Comparison of ENCODE assay signal across 14 mouse cellular contexts in the genomic region with DNA sequence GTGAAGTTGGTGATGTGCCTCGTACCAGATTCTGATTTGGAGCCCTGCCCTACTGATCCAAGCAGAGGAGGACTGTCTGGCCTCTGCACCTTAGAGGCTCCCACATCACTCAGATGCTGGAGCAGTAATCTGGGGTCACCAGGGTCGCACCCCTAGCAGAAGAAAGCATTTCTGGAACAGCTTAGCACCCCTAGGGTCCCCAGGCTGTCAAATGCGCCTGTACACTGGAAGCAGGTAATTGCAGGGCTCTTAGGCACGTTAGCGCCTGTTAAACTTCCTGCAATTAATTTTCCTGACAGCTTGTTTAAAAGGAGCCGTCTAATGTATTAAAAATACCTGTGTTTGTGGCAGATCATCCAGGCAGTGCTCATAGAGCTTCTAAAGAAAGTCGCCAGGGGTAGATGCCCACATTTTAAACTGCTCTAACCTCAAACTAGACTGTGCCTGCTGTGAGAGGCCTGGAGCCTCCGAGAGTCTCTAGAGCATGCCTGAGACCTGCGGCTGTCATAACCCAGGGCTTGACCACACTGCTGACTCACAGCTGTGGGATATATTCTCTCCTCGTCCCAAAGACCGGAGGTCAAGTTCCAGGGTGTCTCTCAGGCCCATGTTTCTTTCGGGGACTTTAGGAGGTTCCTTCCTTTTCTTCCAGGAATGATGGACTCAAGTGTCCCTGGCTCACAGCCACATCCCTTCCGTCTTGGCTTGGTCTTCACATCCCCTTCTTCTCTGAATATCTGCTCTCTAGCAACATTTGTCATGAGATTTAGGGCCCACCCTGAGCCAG. TPM values are rescaled to one million over a fixed set of nuclear protein-coding genes. Genes with fewer than 3 reads are reported as not detected.
DNase-seq lines count a peak whose midpoint lies in the region; ATAC-seq lines count a peak whose summit lies in the region.
"Had no signal": no experiment of that assay in that cellular context is flagged by ENCODE, and none has a peak within 500 bp of the region (broad histone marks: within the 10 kb centered on the region; RNA-seq: fewer than 3 reads in every experiment).

No protein-coding gene starts in this region.

- H3K36me3 ChIP-seq in forebrain, embryonic 15.5 days, result no peaks in the 10 kb centered on the region
- no peaks in the 10 kb centered on the region for H3K36me3 ChIP-seq in forebrain, embryonic 14.5 days (ENCODE audit: control insufficient read depth, insufficient read depth, low read length)
- H3K36me3 ChIP-seq in lung, embryonic 16.5 days (ENCODE audit: control insufficient read depth, insufficient read depth, low read length), result no peaks in the 10 kb centered on the region
- no peaks in the 10 kb centered on the region for H3K36me3 ChIP-seq in kidney, embryonic 16.5 days (ENCODE audit: insufficient read depth, low read length)
- no peaks in the 10 kb centered on the region for H3K36me3 ChIP-seq in stomach, embryonic 16.5 days (ENCODE audit: control insufficient read depth, insufficient read depth, low read length)
- H3K36me3 ChIP-seq: midbrain, embryonic 10.5 days had no signal

- ATAC-seq in forebrain, embryonic 15.5 days (replicated peaks), result no peak
- no peak for ATAC-seq in forebrain, embryonic 14.5 days
- ATAC-seq in lung, embryonic 16.5 days (ENCODE audit: low read depth), result peak; percentile 12; the same call in 1 of the 2 replicates
- peak; percentile 52; the same call in 1 of the 2 replicates for ATAC-seq in kidney, embryonic 16.5 days (ENCODE audit: low FRiP score, low TSS enrichment)
- peak; percentile 20; the same call in 1 of the 2 replicates for ATAC-seq in stomach, embryonic 16.5 days (ENCODE audit: insufficient read depth, low FRiP score)
- ATAC-seq in inflammation-experienced regulatory T-cells, adult 6 months, result no peak
- ATAC-seq in erythroid progenitor cell, adult 5-6 weeks (replicated peaks; ENCODE audit: low FRiP score, poor library complexity, severe bottlenecking), result no peak

- H3K4me3 ChIP-seq in forebrain, embryonic 15.5 days, result no peak overlapping the region
- no peak overlapping the region for H3K4me3 ChIP-seq in forebrain, embryonic 14.5 days (ENCODE audit: low read depth, low read length)
- H3K4me3 ChIP-seq in lung, embryonic 16.5 days (ENCODE audit: low read length), result no peak overlapping the region
- H3K4me3 ChIP-seq in kidney, embryonic 16.5 days (ENCODE audit: low read length), result no peak overlapping the region
- H3K4me3 ChIP-seq in stomach, embryonic 16.5 days (replicated peaks; ENCODE audit: low read length), result no peak overlapping the region
- H3K4me3 ChIP-seq: layer of hippocampus, adult 2 months; midbrain, embryonic 10.5 days had no signal

- H3K27ac ChIP-seq in forebrain, embryonic 15.5 days (replicated peaks), result 0 out of 2 replicates have a peak overlapping the region, but pooled peaks have one; percentile 15
- no peak overlapping the region for H3K27ac ChIP-seq in forebrain, embryonic 14.5 days (ENCODE audit: low read depth, low read length)
- H3K27ac ChIP-seq in lung, embryonic 16.5 days (ENCODE audit: low read length), result no peak overlapping the region
- peak overlapping the region; percentile 63 for H3K27ac ChIP-seq in kidney, embryonic 16.5 days (ENCODE audit: low read length)
- H3K27ac ChIP-seq in stomach, embryonic 16.5 days (ENCODE audit: low read length), result peak overlapping the region; percentile 68
- H3K27ac ChIP-seq: layer of hippocampus, adult 2 months; midbrain, embryonic 10.5 days had no signal

- peaks cover 14% of the 10 kb centered on the region for H3K4me1 ChIP-seq in forebrain, embryonic 15.5 days
- H3K4me1 ChIP-seq in forebrain, embryonic 14.5 days (ENCODE audit: control insufficient read depth, insufficient read depth, low read length), result peaks cover 13% of the 10 kb centered on the region; the same call in 1 of the 2 replicates
- peaks cover 13% of the 10 kb centered on the region for H3K4me1 ChIP-seq in lung, embryonic 16.5 days (replicated peaks; ENCODE audit: control insufficient read depth, insufficient read depth, low read length)
- peaks cover 33% of the 10 kb centered on the region for H3K4me1 ChIP-seq in kidney, embryonic 16.5 days (ENCODE audit: insufficient read depth, low read length)
- peaks cover 26% of the 10 kb centered on the region for H3K4me1 ChIP-seq in stomach, embryonic 16.5 days (ENCODE audit: control insufficient read depth, insufficient read depth, low read length)

- no peak for DNase-seq in forebrain, embryonic 14.5 days (ENCODE audit: low spot score)
- DNase-seq in lung, adult 18-20 months, result no peak
- DNase-seq: thymus, postnatal 25 days had no signal

- H3K9me3 ChIP-seq in forebrain, embryonic 15.5 days, result no peaks in the 10 kb centered on the region
- H3K9me3 ChIP-seq in forebrain, embryonic 14.5 days (replicated peaks; ENCODE audit: control insufficient read depth, low read length), result no peaks in the 10 kb centered on the region
- no peaks in the 10 kb centered on the region for H3K9me3 ChIP-seq in lung, embryonic 16.5 days (ENCODE audit: control insufficient read depth, low read length)
- no peaks in the 10 kb centered on the region for H3K9me3 ChIP-seq in kidney, embryonic 16.5 days (ENCODE audit: low read length)
- no peaks in the 10 kb centered on the region for H3K9me3 ChIP-seq in stomach, embryonic 16.5 days (replicated peaks; ENCODE audit: control insufficient read depth, low read length)
- H3K9me3 ChIP-seq: midbrain, embryonic 10.5 days had no signal

- H3K4me2 ChIP-seq in forebrain, embryonic 15.5 days (replicated peaks), result no peak overlapping the region
- H3K4me2 ChIP-seq in forebrain, embryonic 14.5 days (ENCODE audit: low read length), result no peak overlapping the region
- no peak overlapping the region for H3K4me2 ChIP-seq in lung, embryonic 16.5 days (ENCODE audit: low read depth, low read length)
- H3K4me2 ChIP-seq in kidney, embryonic 16.5 days (replicated peaks; ENCODE audit: low read depth, low read length), result no peak overlapping the region
- H3K4me2 ChIP-seq in stomach, embryonic 16.5 days (ENCODE audit: low read depth, low read length), result no peak overlapping the region

- H3K9ac ChIP-seq in forebrain, embryonic 15.5 days (replicated peaks), result no peak overlapping the region
- no peak overlapping the region for H3K9ac ChIP-seq in forebrain, embryonic 14.5 days (ENCODE audit: low read length)
- H3K9ac ChIP-seq in lung, embryonic 16.5 days (ENCODE audit: low read length), result no peak overlapping the region
- no peak overlapping the region for H3K9ac ChIP-seq in kidney, embryonic 16.5 days (replicated peaks; ENCODE audit: low read length)
- no peak overlapping the region for H3K9ac ChIP-seq in stomach, embryonic 16.5 days (ENCODE audit: low read length)

- H3K27me3 ChIP-seq in forebrain, embryonic 15.5 days, result no peaks in the 10 kb centered on the region
- no peaks in the 10 kb centered on the region for H3K27me3 ChIP-seq in forebrain, embryonic 14.5 days (replicated peaks; ENCODE audit: control insufficient read depth, insufficient read depth, low read length)
- H3K27me3 ChIP-seq in lung, embryonic 16.5 days (ENCODE audit: control insufficient read depth, insufficient read depth, low read depth, low read length), result no peaks in the 10 kb centered on the region
- H3K27me3 ChIP-seq in kidney, embryonic 16.5 days (ENCODE audit: insufficient read depth, low read length), result no peaks in the 10 kb centered on the region
- H3K27me3 ChIP-seq in stomach, embryonic 16.5 days (ENCODE audit: control insufficient read depth, insufficient read depth, low read length), result no peaks in the 10 kb centered on the region

- WGBS in forebrain, embryonic 15.5 days, result 62% methylated on average over 13 of the region's 13 CpGs
- WGBS in forebrain, embryonic 14.5 days, result 58% methylated on average over 13 of the region's 13 CpGs
- 29% methylated on average over 13 of the region's 13 CpGs for WGBS in lung, embryonic 16.5 days
- WGBS in kidney, embryonic 16.5 days, result 26% methylated on average over 13 of the region's 13 CpGs
- 25% methylated on average over 13 of the region's 13 CpGs for WGBS in stomach, embryonic 16.5 days

RNA-seq across cellular contexts. Expression of a gene that starts 12.3 kb away (rescaled TPM):
- 6.6 and 8.0 TPM in 2 replicates for polyA plus RNA-seq in forebrain, embryonic 15.5 days (2015; fragmentation: Nextera tagmentation; extraction: Ambion mirVana)
- 4.4 and 6.1 TPM in 2 replicates for polyA plus RNA-seq in forebrain, embryonic 14.5 days (2014; fragmentation: Nextera tagmentation; extraction: Ambion mirVana)
- polyA plus RNA-seq in lung, embryonic 16.5 days (2015; fragmentation: Nextera tagmentation; extraction: Ambion mirVana), result 0.43 and 0.98 TPM in 2 replicates
- 7.4 and 10.2 TPM in 2 replicates for polyA plus RNA-seq in kidney, embryonic 16.5 days (2015; fragmentation: Nextera tagmentation; extraction: Ambion mirVana)
- 0.34 and 0.59 TPM in 2 replicates for polyA plus RNA-seq in stomach, embryonic 16.5 days (2015; fragmentation: Nextera tagmentation; extraction: Ambion mirVana)
- not detected for polyA plus RNA-seq in inflammation-experienced regulatory T-cells, adult 6 months (2017; shearing (Covaris generic))
- total RNA-seq in erythroid progenitor cell, adult 5-6 weeks (2015; ENCODE audit: low replicate concordance), result not detected in 2 replicates
- total RNA-seq in erythroid progenitor cell, adult 5-6 weeks (2017; ENCODE audit: low replicate concordance), result not detected in 2 replicates
- total RNA-seq: adrenal gland, adult 18-20 months; granulocyte monocyte progenitor cell, adult 5-6 weeks; heart, postnatal 25 days had no signal

RNA-seq across cellular contexts. Expression of a gene that starts 56.0 kb away (rescaled TPM):
- 1.2 and 1.4 TPM in 2 replicates for polyA plus RNA-seq in forebrain, embryonic 15.5 days (2015; fragmentation: Nextera tagmentation; extraction: Ambion mirVana)
- polyA plus RNA-seq in forebrain, embryonic 14.5 days (2014; fragmentation: Nextera tagmentation; extraction: Ambion mirVana), result 0.74 and 1.1 TPM in 2 replicates
- 0.98 and 1.2 TPM in 2 replicates for polyA plus RNA-seq in lung, embryonic 16.5 days (2015; fragmentation: Nextera tagmentation; extraction: Ambion mirVana)
- 3.2 and 3.3 TPM in 2 replicates for polyA plus RNA-seq in kidney, embryonic 16.5 days (2015; fragmentation: Nextera tagmentation; extraction: Ambion mirVana)
- 4.0 and 6.9 TPM in 2 replicates for polyA plus RNA-seq in stomach, embryonic 16.5 days (2015; fragmentation: Nextera tagmentation; extraction: Ambion mirVana)
- polyA plus RNA-seq in inflammation-experienced regulatory T-cells, adult 6 months (2017; shearing (Covaris generic)), result 1 to 10 TPM in 2 of 3 experiments, under 1 TPM in 1; 0.83 to 4.8 (median 2.2) TPM
- 5.9 and 8.3 TPM in 2 replicates for total RNA-seq in erythroid progenitor cell, adult 5-6 weeks (2015; ENCODE audit: low replicate concordance)
- total RNA-seq in erythroid progenitor cell, adult 5-6 weeks (2017; ENCODE audit: low replicate concordance), result 1.5 TPM in 1 of 2 replicates, not detected in the other
- total RNA-seq: heart, postnatal 25 days had no signal

Comparison
In these comparisons a context has a peak if more than half of its experiments do, and no peak if none do; other contexts are left out.
1. H3K27ac ChIP-seq: peak in forebrain, embryonic 15.5 days (single experiment), kidney, embryonic 16.5 days (single experiment) and stomach, embryonic 16.5 days (single experiment); none in forebrain, embryonic 14.5 days (single experiment) and lung, embryonic 16.5 days (single experiment).
2. ATAC-seq: peak in lung, embryonic 16.5 days (single experiment), kidney, embryonic 16.5 days (single experiment) and stomach, embryonic 16.5 days (single experiment); none in forebrain, embryonic 15.5 days (single experiment), forebrain, embryonic 14.5 days (single experiment), inflammation-experienced regulatory T-cells, adult 6 months (single experiment) and erythroid progenitor cell, adult 5-6 weeks (single experiment).